Mouse (Mus musculus) R1 (cell line): ENCODE measurements at regions not wholly inside any gene's neighbourhood (a gene's known extent, or its start where the extent isn't known, plus 50 kb on each side); places are given as distances from the start of the nearest gene placed in this dataset.
A peak's percentile ranks its signal among the peaks of the same experiment; 100 is the strongest.
"Not testable (repeated sequence)": the region's sequence is repeated elsewhere in the genome, so short reads cannot be mapped to it uniquely, and the experiment has no call there.

Experiments used
- DNase-seq: peaks from one replicate; pipeline ENCODE4 v3.0.0-alpha.2; 2018; ENCODE audit warnings: low read depth, low spot score

DNA sequence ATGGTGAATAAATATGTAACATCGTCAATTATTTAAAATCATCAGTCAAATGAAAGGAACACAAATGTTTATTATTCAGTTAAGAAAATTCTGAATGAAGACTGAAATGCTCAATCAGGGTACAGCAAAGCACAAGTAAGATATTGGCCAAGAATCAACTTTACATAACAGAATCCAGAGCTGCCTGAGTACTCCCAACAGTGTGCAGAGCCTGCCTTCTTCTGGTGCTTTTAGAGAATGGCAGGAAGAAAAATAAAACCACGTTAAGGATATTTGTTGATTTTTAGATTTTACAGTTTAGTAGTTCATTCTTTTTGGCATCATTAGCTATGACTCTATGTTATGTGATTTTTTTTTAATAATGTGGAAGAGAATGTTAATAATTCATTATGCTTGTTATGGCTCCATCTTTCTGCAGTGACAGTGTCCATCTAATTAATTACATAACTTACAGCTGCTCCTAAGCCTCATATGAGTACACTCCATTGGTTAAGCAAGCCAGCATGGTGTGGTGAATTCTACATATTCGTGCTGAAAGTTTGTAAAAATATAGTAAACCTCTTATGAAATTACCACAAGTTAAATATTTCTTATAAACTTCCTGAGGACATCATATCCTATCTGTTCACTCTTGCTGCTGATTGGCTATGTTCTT, 579.0 kb downstream of the Kcna4 start:
- DNase-seq, result no peak

DNA sequence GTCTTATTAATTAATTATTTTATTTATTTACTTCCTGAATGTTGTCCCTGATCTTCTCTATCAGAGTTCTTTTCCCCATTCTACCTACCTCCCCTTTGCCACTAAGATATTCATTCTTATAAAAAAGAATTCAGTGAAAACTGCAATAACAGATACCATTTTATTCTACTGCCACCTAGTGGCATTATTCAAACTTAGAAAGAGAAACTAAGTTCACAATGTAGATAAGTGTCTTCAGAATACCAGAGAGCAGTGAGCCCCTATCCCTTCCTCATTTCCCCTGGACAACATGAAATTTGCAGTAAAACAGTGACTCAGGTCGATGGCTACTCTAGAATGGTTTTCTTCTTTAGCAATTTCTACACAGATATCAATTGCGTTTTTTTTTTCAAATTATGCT, 589.2 kb downstream of the Kcna4 start:
- DNase-seq, result peak; percentile 19

DNA sequence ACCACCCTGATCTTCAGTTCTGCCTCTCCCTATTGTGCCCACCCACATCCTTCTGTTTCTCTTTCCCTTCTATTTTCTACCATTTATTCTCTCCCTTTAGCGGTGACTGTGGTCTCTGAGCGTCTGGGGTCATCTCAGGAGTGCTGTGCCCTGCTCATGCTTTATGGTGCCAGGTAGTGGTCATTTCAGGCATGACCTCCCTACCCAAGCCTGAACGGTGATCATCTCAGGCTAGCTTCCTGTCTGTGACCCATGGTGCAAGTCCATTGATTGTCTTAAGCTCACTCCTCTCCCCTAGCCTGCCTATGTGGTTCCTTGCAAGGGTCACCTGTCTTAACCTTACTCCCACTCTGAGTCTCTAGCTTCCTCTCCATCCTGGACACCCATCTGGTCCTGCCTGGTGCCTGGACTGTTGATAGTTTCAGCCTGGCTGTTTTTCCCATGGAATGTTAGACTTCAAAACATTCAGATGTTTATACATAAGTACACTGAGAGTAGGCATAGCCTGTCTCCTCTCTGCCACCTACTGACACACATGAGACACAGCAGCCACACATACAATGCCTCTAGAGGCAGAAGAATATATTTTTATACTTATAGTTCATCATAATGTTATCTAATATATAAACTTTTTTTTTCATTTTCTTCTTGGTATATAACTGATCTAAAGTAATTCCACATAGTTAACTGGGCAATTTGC, 595.8 kb downstream of the Kcna4 start:
- peak; percentile 5 for DNase-seq

DNA sequence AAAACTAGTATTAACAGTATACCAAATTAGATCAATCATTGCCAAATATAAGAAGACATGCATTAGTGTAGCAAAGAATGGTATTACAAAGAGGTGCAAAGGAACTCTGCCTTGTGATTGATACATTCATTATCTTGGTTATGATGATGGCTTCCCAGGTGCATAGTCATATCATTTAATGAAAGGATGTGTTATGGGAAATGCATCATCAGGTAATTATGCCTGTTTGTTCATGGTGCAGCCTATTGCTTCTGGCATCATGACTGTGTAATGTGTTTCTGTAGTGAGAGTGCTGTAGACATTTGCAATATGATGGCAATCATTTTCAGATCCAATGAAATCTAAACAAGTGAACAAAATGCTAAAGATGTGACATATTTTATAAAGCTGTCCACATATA, 597.8 kb downstream of the Kcna4 start:
- no peak for DNase-seq

DNA sequence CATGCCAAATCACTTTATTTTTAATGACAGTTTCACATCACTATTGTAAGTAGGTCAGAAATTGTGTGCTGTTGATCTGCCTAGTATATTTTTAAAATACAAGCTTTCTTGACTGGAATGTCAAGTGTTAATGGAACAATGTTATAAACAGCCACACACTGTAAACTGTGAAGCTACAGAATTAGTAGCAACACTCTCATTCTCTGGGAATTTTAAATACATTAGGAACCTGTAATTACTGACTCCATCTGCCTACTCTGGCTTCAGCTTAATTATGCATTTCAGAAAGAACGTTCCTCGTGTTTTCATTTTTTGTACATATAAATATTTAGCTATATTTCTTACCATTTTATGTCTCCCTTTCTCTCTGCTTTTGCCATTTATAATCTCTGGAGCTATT, 634.7 kb downstream of the Kcna4 start:
- DNase-seq, result no peak

DNA sequence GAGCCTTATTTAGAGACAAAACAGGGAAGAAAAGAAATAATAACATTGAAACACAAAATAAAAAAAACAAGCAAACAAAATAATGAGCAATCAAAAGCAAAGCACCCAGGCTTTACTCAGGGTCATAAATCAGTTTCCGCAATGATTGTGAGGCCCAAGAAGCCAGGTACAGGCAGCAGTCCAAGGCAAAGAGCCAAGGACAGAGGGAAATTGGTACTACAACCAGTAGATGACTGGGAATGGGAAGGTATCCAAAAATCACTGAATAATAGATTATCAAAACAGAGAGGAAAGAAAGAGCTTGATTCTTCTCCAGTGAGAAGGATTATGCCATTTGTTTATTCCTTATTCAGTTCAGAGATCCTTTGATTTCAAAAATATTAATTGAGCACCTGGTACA, 636.2 kb downstream of the Kcna4 start:
- DNase-seq, result no peak

DNA sequence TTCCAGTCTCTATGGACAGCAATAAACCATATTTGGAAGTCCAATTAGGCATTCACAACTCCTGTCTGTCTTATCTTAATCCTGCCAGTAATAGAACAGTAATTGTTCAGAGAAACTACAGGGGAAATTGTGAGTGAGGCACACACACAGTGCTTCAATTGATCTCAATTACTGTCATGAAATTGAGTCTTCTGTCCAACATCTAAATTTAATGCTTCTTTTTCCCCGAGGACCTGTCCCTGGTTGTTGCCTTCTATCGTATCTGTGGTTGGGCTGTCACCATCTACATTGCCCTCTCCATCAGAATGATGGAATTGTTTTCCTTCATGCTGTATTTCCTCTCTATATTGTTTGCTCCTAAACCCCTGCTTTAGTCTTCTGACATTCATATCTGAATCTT, 644.9 kb downstream of the Kcna4 start:
- DNase-seq, result no peak

DNA sequence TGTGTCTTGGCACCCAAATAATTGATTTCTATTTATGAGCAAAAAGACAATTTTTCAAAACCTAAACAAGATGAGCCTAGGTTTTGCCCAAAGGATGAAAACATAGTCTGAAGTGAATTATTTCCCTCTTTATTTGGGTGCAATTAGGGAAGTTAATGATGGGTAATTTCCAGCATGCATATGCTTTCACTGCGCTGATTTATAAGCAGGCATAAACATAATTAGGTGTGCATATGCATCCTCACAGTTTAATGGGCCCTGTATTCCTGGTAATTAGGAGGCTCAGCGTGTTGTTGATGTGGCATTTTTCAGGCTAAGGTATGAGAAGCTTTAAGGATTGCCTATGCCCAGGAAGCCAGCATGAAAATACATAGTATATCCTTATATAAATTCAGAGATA, 645.3 kb downstream of the Kcna4 start:
- no peak for DNase-seq

DNA sequence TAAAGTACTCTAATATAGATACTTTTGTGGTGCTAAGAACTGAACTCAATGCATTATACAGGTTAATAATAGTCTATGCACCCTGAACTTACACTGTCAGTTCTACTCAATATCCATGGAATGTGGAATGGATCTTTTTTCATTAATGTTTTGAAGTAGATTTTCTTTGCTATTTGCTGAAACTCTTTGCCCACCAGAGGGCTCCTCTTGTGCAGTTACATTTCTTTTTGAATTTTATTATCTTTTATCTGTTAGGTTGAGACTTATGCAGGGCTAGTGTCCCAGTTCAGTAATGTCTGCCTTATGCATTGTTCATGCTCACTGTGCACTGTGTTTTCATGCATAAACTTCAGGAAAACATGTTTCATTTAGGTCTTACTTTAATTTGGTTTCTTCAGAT, 650.9 kb downstream of the Kcna4 start:
- no peak for DNase-seq

DNA sequence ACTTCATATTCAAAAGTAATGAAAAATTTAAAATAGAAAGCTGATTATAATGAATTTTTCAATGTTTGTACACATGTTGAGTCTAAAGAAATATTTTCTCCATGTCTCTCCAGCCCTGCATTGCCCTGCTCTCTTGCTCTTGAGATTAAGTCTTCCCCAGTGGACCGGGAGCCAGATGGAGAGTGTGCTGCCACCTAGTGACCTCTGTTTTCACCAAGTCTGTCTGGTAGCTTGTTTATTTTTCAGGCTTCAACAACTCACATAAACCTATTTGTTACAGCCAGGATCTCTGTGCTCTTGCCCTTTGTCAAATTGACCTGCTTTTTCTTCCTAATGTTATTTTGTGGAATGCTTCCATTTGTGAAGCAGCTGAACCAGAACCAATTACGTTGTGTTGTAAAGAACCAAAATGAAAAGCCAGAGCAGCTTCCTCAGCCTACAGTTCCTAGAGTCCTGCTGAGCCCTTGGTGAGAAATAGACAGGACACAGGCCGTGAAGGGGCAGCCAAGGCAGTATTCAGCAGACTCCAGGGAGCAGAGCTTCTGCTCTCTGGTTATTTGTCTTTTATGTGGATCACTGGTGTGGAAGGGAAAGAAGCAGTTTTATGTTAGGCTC, 655.5 kb downstream of the Kcna4 start:
- peak; percentile 36 for DNase-seq

DNA sequence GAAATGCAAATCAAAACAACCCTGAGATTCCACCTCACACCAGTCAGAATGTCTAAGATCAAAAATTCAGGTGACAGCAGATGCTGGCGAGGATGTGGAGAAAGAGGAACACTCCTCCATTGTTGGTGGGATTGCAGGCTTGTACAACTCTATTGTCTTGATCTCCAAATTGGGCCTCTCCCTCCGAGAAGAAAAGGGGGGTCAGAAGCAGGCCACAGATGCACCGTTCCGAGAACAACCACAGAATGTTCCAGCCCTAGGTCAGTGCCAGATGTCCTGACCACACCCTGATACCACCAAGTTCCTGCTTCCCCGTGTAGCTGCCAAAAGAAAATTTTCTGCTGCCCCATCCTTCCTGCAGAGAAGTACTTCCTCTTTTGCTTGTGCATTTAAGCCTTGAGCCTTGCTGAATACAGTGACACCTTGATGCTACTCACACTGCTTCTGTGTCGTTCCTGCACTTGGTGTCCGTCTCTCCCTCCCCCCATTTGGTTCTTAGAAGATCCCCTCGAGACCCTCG, 665.2 kb downstream of the Kcna4 start:
- not testable (repeated sequence) for DNase-seq

DNA sequence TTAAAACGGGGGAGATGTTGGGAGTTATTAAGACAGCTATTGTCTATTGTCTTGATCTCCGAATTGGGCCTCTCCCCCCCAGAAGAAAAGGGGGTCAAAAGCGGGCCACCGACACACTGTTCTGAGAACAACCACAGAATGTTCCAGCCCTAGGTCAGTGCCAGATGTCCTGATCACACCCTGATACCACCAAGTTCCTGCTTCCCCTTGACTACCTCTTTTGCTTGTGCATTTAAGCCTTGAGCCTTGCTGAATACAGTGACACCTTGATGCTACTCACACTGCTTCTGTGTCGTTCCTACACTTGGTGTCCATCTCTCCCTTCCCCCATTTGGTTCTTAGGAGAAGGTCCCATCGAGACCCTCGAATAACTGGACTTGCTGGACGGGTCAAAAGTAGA, 673.5 kb downstream of the Kcna4 start:
- not testable (repeated sequence) for DNase-seq

DNA sequence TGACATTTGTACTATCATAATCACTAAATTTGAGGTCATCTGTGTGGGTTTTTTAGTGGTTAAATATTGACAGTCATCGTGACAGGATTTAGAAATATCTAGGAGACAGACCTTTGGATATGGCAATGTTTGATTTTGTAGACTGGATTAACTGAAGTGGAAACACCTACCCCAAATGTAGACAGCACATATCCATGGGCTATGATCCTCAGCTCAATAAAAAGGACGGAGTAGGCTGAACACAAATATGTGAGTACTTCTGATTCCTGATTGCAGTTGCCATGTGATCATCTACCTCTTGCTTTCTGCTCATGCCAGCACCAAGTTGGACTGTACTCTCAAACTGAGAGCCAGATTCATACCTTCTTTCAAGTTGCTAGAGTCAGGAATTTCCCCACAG, 674.4 kb downstream of the Kcna4 start:
- no peak for DNase-seq

DNA sequence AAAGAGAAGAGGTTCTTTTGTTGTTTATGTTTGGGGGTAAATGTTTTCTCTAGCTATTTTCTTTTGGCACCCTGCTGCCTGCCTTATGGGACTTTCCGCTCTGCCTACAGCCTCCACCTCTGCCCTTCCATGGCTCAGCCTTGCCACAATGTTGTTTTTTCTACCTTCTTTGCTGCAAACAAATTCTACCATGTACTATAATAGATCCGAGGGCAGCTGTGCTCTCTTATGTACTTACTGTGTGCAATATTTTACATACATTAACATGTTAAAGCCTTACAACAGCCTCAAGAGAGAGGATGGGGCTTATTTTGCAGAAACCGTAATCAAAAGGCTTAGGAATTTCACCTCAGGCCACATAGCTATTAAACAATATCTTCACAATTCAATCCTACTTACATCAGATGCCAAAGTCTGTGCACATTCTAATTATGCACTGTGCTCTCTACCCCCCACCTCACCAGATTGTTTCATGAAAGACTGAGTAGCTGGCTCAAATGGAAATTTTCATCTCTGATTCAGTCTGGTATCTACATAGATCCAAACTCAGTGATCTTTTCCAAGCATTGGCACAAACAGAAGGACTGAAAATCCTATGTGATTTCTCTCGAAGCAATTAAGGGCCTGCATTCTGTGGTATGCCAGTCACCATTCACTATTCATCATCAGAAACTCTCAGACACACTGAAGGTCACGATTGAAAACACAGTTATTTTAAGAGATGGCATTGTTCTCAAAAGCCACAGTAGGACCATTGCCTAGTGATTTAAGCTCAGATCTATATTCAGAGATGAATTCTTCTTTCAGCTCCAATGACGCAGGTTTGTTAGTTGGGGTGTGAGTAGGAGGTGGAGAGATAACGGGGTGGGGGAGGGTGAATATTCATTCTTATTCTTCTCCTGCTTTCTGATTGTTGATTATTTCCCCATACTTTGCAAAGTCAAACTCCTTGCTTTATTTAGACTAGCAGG, 675.2 kb downstream of the Kcna4 start:
- DNase-seq, result no peak

DNA sequence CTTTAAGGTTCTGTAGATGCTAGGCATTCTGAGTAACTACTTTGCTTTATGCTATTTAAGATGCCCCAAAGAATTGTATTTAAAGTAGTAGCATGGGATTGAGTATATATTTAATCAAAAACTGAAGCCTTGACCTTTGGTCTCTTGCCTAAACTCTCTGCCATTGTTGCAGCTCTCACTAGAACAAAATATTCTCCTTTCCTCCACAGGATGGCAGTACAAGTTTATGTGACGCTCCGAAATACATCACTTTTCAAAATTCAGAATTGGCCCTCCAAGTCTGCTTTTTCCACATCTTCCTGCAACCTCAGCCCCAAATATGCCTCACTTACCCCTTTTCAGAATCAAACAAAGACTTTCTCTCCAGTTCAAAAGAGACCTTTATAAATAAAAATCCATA, 678.1 kb downstream of the Kcna4 start:
- peak; percentile 15 for DNase-seq

DNA sequence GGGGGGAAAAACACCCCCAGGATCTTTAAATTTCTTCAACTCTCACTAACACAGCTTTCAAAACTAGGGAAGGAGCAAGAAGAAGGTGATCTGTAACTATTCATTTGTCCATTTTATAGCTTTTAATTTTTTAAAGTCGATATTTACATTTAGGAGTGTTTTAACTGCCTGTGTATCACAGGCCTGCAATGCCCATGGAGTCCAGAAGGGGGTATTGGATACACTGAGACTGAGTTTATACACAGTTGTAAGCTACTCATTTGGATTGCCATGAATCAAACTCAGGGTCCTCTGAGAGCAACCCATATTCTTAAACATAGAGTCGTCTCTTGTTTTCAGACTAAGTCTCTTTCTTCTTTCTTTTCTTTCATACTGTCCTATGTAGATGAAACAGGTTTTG, 679.1 kb downstream of the Kcna4 start:
- DNase-seq, result peak; percentile 35

DNA sequence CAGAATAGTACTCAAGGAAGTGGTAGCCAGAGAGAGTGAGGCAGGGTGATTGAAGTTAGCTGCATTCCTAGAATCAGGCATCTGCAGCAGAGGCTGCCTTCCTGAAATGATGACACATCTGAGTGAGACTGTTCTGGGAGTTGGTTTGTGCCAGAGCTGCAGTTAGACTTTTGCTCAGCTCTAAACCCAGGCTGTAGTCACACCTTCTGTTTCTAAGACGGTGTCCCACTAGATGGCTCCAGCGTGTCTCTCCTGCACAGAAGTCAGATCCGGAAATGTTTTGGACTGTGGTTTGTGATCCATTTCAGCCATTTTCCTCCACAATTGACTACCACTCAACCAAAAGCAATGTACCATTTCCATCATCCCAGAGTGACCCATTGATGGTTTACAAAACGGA, 683.1 kb downstream of the Kcna4 start:
- DNase-seq, result peak; percentile 8

DNA sequence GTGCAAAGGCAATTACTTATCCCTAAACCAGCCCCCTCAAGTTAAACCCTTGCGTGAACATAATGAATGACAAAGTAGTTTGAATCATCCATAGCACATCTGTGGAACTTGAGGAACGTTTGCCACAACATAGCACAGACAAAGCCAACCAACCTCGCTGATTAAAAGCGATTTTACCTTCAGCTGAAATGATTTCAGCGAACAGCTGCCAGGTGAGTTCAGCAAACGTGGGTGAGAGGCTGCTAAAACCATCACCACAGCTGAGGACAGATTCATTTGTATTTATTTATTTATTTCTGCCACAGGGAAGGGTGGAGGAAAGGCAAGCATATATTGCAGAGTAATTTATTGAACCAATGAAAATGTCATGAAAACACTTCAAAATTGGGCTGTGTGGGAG, 704.4 kb downstream of the Kcna4 start:
- no peak for DNase-seq

DNA sequence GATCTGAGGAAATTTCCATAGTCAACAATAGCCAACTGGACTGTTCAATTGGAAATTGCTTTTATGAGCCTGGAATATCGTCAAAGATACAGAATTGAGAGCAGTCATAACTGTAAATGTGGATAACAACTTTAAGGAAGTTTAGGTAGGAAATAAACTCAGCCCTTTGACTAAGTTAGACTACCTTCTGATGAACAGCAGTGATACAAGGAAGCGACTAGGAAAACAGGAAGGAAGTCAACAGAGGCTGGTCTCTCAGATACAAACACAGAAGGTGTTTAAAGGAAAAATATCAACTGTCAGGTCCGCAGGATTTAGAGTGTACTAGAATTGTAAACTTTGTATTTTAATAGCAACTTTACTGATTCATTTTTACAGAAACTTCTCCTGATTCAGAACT, 721.1 kb downstream of the Kcna4 start:
- no peak for DNase-seq

DNA sequence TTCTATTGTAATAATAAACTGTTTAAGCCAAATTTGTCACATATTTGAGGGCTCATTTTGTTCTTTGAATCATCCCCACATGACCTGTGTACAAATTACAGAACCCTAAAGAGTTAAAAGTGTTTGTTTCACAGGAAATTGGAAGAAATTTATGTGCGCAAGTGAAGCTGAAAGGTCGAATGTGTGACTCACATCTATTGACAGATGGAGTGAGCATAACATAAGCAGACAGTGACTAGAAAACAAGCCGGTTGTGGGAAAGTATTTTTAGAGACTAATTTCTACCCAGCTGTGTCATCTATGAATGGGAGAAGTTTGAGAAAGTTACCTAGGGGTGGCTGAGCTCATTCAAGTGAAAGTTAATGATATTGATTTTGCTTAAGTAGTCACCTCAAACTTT, 732.8 kb downstream of the Kcna4 start:
- no peak for DNase-seq

DNA sequence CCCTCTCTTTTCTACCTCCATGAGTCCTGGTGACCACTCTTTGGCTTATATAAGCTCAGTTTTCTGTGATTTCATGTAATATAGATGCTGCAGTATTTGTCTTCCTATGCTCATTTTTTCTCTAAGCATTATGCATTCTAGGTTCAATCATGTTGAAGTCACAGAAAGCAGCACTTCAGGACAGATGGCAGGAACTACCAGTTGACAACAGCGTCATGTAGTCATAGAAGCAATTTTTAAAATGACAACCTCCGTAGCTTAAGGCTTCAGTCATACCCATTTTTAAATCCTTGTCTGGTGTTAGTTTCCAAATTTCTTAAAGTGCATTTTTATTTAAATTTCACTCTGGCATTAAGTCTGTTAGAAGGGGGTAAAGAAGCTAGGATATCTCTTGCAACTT, 740.2 kb downstream of the Kcna4 start:
- DNase-seq, result no peak
